Mouse (Mus musculus): ENCODE data around the gene Wdr38. TPM values are rescaled to one million over a fixed set of nuclear protein-coding genes. Genes with fewer than 3 reads are reported as not detected.
A peak's percentile ranks its signal among the peaks of the same experiment; 100 is the strongest.

Wdr38 gene
- polyA plus RNA-seq, 1 experiment from 2014 or later, result 4.2 TPM

DNA sequence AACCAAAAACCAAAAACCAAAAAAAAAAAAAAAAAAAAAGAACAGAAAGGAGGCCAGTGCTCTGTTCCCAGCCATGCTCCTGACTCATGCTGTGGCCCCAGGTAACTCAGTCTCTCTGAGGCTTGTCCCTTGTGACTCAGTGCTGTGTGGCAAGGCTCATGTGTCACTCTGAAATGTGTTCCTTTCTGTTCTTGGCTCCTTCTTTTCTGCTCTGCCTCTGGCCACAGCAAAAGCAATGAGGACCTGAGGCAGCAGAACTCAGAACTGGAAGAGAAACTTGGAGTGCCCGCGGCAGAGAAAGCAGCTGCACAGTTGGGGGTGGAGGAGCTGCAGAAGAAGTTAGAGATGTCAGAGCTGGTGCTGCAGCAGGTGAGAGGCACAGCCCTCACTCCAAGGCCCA is 23.1 kb upstream of the Wdr38 start:
- Histone ChIP-seq H3K9ac (no peak overlapping the region), H3K36me3 (no peaks in the 10 kb centered on the region), H3K4me3 (replicated peaks) (no peak overlapping the region), H3K4me1 (no peaks in the 10 kb centered on the region), H3K9me3 (replicated peaks) (no peaks in the 10 kb centered on the region), H3K27me3 (no peaks in the 10 kb centered on the region), H3K4me2 (replicated peaks) (no peak overlapping the region), H3K27ac (replicated peaks) (no peak overlapping the region)
- no peak for ATAC-seq (ENCODE audit: insufficient number of reproducible peaks, low FRiP score, low TSS enrichment, low read depth)
- 24% methylated on average over 2 of the region's 2 CpGs for WGBS

DNA sequence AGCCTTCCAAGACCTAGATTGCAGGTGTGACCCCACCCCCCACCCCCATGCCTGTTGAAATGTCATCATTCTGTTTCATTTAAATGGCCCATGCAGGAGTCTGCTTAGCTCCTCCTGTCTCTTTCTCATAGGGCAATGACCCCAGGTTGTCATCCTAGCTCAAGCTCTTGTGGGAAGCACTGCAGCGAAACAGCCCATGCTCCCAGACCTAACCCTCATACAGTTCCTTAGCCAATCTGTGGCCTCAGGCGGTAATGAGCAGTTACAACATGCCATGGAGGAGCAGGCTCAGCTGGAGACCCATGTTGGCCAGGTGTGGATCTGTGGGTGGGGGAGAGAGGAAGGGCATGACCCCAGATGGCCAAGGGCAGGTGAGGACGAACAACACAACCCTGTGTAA is 22.1 kb upstream of the Wdr38 start:
- WGBS, result 68% methylated on average over 3 of the region's 3 CpGs

DNA sequence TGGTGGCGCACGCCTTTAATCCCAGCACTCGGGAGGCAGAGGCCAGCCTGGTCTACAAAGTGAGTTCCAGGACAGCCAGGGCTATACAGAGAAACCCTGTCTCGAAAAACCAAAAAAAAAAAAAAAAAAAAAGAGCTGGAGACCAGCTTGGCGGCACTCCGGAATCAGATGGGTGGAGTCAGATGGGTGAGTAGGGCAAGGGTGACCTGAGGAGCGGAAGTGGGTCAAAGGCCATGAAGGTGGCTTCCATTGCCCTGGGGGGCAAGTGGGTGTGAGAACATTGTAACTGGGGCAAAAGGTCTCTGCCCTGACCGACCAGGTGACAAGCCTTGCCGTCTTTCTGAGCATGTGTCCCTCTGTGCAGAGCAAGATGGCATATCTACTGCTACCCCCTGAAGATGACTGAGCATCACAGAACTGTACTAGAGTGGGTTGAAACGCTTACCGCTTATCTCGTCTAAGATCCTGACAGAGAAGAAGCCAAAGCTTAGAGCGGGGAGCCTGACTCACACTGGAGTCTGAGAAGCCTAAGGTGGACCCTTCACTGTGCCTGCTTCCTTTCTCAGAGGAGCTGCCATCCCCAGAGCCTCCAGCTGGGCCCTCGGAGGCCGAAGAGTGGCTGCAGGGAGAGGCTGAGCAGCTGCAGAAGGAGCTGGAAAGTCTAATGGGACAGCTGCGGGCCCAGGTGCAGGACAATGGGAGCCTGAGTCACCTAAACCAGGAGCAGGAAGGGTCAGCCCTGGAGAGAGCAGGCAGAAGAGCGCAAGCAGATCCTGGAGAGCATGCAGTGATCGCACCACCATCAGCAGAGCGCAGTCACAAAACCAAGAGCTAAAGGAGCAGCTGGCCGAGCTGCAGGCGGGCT is 21.1 kb upstream of the Wdr38 start:
- H3K4me3 ChIP-seq (replicated peaks), result no peak overlapping the region
- H3K27ac ChIP-seq (replicated peaks), result no peak overlapping the region
- no peak for ATAC-seq (ENCODE audit: insufficient number of reproducible peaks, low FRiP score, low TSS enrichment, low read depth)
- H3K9ac ChIP-seq, result no peak overlapping the region
- no peaks in the 10 kb centered on the region for H3K4me1 ChIP-seq
- 78% methylated on average over 21 of the region's 21 CpGs for WGBS
- no peak overlapping the region for H3K4me2 ChIP-seq (replicated peaks)
- no peaks in the 10 kb centered on the region for H3K27me3 ChIP-seq
- no peaks in the 10 kb centered on the region for H3K9me3 ChIP-seq (replicated peaks)
- H3K36me3 ChIP-seq, result no peaks in the 10 kb centered on the region

More for the DNA sequence above, 22.1 kb upstream of the Wdr38 start:
- ATAC-seq (ENCODE audit: insufficient number of reproducible peaks, low FRiP score, low TSS enrichment, low read depth), result no peak
- H3K4me1 ChIP-seq, result no peaks in the 10 kb centered on the region
- no peaks in the 10 kb centered on the region for H3K9me3 ChIP-seq (replicated peaks)
- no peak overlapping the region for H3K27ac ChIP-seq (replicated peaks)
- H3K4me3 ChIP-seq (replicated peaks), result no peak overlapping the region
- H3K9ac ChIP-seq, result no peak overlapping the region
- H3K4me2 ChIP-seq (replicated peaks), result no peak overlapping the region
- no peaks in the 10 kb centered on the region for H3K27me3 ChIP-seq
- no peaks in the 10 kb centered on the region for H3K36me3 ChIP-seq

DNA sequence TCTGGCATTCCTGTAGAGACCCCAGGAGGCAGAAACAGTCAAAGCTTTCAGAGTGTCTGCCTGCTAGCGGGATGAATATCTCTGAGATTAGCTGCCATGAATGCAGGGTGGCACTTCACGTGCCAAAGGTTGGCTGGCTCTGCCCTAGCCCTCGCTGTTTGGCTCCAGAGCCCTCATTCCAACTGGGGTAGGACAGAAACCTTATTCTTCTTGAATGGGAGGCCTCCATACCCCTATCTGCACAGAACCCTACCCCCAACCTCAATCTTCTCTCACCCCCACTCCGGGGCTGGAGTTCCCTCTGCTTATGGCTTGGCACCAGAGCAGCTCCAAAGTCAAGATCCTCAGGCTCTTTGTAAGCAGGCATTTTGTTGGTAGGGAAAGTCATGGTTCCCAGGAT is 19.4 kb upstream of the Wdr38 start:
- no peaks in the 10 kb centered on the region for H3K4me1 ChIP-seq
- no peak overlapping the region for H3K27ac ChIP-seq (replicated peaks)
- H3K9me3 ChIP-seq (replicated peaks), result no peaks in the 10 kb centered on the region
- H3K4me3 ChIP-seq (replicated peaks), result no peak overlapping the region
- H3K36me3 ChIP-seq, result no peaks in the 10 kb centered on the region
- no peak overlapping the region for H3K9ac ChIP-seq
- no peak overlapping the region for H3K4me2 ChIP-seq (replicated peaks)
- WGBS, result 55% methylated on average over 4 of the region's 4 CpGs
- 0 out of 2 replicates have a peak, but pooled peaks have one; percentile 17 for ATAC-seq (ENCODE audit: insufficient number of reproducible peaks, low FRiP score, low TSS enrichment, low read depth)
- no peaks in the 10 kb centered on the region for H3K27me3 ChIP-seq

DNA sequence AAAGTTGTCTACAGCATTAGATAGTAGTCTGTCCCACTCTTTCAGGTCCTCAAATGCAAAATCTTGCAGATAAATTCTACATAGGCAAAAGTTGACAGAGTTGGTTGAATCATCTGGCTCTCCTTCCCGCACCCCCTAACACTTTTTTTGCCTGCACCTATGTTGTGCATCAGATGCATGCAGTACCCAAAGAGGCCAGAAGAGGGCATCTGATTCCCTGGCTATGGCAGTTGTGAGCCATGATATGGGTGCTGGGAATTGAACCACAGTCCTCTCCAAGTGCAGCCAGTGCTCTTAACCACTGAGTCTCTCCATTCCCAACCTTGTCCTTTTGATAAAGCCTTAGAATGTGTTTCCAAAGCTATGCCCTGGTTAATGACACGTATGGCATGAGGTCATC is 13.8 kb upstream of the Wdr38 start:
- no peak overlapping the region for H3K9ac ChIP-seq
- ATAC-seq (ENCODE audit: insufficient number of reproducible peaks, low FRiP score, low TSS enrichment, low read depth), result no peak
- H3K27ac ChIP-seq (replicated peaks), result no peak overlapping the region
- no peak overlapping the region for H3K4me3 ChIP-seq (replicated peaks)
- 88% methylated on average over 2 of the region's 2 CpGs for WGBS
- peaks cover 8% of the 10 kb centered on the region; the same call in 1 of the 2 replicates for H3K4me1 ChIP-seq
- no peak overlapping the region for H3K4me2 ChIP-seq (replicated peaks)
- no peaks in the 10 kb centered on the region for H3K27me3 ChIP-seq
- H3K36me3 ChIP-seq, result no peaks in the 10 kb centered on the region
- no peaks in the 10 kb centered on the region for H3K9me3 ChIP-seq (replicated peaks)

DNA sequence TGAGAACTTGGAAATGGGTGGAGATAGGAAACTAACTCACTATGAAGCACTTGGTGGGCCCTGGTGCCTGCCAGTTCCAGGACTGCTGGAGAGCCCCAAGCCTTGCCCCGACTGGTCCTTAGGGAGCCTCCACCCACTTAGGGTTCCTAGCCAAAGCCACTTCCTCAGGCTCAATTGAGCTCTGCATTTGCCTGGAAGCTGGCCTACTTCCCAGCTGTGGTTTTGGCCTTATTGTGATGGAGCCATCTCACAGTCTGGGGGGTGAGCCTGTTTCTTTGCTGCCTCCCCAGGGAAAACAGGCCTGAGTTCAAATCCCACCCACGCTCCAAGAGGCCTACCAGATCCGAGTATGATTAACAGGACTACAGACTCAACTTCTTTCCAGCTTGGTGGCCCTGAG is 10.7 kb upstream of the Wdr38 start:
- Histone ChIP-seq H3K9me3 (replicated peaks) (no peaks in the 10 kb centered on the region), H3K36me3 (no peaks in the 10 kb centered on the region), H3K4me2 (replicated peaks) (no peak overlapping the region), H3K27ac (replicated peaks) (no peak overlapping the region), H3K4me1 (peaks cover 8% of the 10 kb centered on the region; the same call in 1 of the 2 replicates), H3K9ac (no peak overlapping the region), H3K27me3 (no peaks in the 10 kb centered on the region), H3K4me3 (replicated peaks) (no peak overlapping the region)
- WGBS, result 50% methylated on average over 3 of the region's 3 CpGs
- no peak for ATAC-seq (ENCODE audit: insufficient number of reproducible peaks, low FRiP score, low TSS enrichment, low read depth)

DNA sequence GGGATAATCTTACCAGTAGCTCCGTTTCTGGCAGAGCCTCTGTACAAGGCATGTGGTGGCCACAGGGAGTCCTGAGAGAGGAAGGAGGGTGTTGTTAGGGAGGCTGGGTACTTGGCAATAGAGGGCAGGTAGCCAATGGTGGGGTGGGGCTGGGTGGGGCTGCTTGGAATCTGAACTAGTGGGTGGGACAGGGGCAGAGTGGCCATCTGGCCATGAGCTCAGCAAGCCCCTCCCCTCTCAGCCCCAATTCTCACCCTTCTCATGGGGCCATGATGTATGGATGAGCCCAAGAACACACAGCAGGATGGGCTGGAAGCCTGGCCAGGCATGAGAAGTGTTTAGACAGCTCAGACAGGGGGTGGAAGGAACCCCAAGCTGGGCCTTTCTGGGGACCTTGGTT is 9.9 kb upstream of the Wdr38 start:
- H3K27me3 ChIP-seq, result no peaks in the 10 kb centered on the region
- H3K4me2 ChIP-seq (replicated peaks), result no peak overlapping the region
- ATAC-seq (ENCODE audit: insufficient number of reproducible peaks, low FRiP score, low TSS enrichment, low read depth), result no peak
- no peak overlapping the region for H3K4me3 ChIP-seq (replicated peaks)
- no peak overlapping the region for H3K27ac ChIP-seq (replicated peaks)
- no peaks in the 10 kb centered on the region for H3K9me3 ChIP-seq (replicated peaks)
- peaks cover 8% of the 10 kb centered on the region; the same call in 1 of the 2 replicates for H3K4me1 ChIP-seq
- no peak overlapping the region for H3K9ac ChIP-seq
- WGBS, result 56% methylated on average over 1 of the region's 1 CpGs
- H3K36me3 ChIP-seq, result no peaks in the 10 kb centered on the region

DNA sequence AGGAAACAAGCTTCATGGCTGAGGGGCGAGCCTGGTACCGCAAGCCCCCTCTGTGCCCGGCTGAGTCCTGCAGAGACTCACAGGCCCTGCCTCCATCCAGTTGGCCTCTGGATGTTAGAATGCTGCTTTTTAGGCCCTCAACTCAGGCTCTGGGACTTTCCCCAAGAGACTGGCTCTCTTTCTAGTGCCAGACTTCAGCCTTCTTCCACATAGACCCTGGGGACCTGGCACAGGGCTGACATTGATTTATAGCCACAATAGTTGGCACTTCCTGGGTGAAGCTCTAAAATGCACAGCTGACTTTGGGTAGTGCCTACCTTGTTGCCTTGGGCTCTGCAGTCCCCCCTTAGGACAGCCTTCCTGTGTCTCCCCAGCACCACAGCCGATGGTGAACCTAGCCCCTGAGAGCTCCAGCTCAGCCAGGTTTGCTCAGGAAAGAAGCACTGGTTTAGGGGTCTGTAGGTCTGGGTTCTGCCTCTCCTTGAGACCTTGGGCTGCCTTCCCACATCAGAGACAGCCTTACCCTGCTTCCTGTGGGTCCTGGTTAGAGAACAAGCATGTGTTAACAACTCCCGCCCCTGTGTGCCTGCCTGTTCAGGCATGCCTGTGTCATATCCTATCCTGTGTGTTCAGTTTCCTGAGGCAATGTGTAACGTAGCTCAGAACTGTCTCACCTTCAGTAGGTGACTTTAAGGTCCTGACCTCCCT is 9.3 kb upstream of the Wdr38 start:
- H3K9me3 ChIP-seq (replicated peaks), result no peaks in the 10 kb centered on the region
- no peaks in the 10 kb centered on the region for H3K36me3 ChIP-seq
- no peak overlapping the region for H3K4me3 ChIP-seq (replicated peaks)
- H3K9ac ChIP-seq, result no peak overlapping the region
- H3K4me2 ChIP-seq (replicated peaks), result no peak overlapping the region
- H3K27me3 ChIP-seq, result no peaks in the 10 kb centered on the region
- H3K4me1 ChIP-seq, result peaks cover 8% of the 10 kb centered on the region; the same call in 1 of the 2 replicates
- WGBS, result 65% methylated on average over 6 of the region's 6 CpGs
- ATAC-seq (ENCODE audit: insufficient number of reproducible peaks, low FRiP score, low TSS enrichment, low read depth), result no peak
- no peak overlapping the region for H3K27ac ChIP-seq (replicated peaks)

DNA sequence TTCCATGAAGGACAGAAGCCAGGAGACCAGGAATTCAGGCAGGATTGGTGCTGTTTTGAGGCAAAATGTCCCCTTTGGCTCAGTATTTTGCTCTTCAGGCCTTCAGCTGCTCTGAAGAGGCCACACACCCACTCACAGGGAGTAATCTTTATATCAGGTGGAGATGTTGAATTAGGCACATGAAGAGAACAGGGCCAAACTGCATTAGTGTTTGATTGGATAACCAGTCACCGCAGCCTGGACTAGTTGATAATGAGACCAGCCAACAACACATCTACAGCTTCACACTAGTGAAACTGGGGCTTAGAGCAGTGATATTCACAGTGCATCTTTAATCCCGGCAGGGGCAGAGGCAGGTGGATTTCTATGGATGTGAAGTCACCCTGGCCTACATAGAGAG is 8.3 kb upstream of the Wdr38 start:
- no peaks in the 10 kb centered on the region for H3K36me3 ChIP-seq
- H3K4me2 ChIP-seq (replicated peaks), result no peak overlapping the region
- no peak overlapping the region for H3K9ac ChIP-seq
- no peaks in the 10 kb centered on the region for H3K9me3 ChIP-seq (replicated peaks)
- WGBS, result 92% methylated on average over 2 of the region's 2 CpGs
- no peak for ATAC-seq (ENCODE audit: insufficient number of reproducible peaks, low FRiP score, low TSS enrichment, low read depth)
- no peaks in the 10 kb centered on the region for H3K27me3 ChIP-seq
- H3K4me1 ChIP-seq, result peaks cover 8% of the 10 kb centered on the region; the same call in 1 of the 2 replicates
- H3K27ac ChIP-seq (replicated peaks), result no peak overlapping the region
- H3K4me3 ChIP-seq (replicated peaks), result no peak overlapping the region

DNA sequence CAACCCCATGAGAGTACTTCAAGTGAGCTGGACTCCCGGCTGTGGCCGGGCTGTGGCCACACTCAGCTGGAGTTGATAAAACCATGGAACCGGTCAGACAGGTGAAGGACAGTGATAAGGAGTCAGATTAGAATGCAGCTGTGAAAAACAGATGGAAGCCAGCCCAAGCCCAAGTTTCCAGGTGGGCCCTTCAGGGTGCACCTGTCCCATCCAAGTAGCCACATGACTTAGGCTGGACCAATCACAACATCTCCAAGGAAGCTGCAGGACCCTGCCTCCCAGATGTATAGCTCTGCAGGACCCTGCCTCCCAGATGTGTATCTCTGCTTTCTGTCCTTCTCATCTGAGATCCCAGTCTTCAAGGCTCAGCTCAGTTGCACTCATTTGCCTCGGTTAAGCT is 5.3 kb upstream of the Wdr38 start:
- no peaks in the 10 kb centered on the region for H3K36me3 ChIP-seq
- no peak for ATAC-seq (ENCODE audit: insufficient number of reproducible peaks, low FRiP score, low TSS enrichment, low read depth)
- no peak overlapping the region for H3K27ac ChIP-seq (replicated peaks)
- H3K4me3 ChIP-seq (replicated peaks), result no peak overlapping the region
- 68% methylated on average over 4 of the region's 4 CpGs for WGBS
- 0 out of 2 replicates have a peak, but pooled peaks cover 2% of the 10 kb centered on the region for H3K27me3 ChIP-seq
- no peaks in the 10 kb centered on the region for H3K9me3 ChIP-seq (replicated peaks)
- H3K4me1 ChIP-seq, result peaks cover 8% of the 10 kb centered on the region; the same call in 1 of the 2 replicates
- H3K4me2 ChIP-seq (replicated peaks), result no peak overlapping the region
- H3K9ac ChIP-seq, result no peak overlapping the region

DNA sequence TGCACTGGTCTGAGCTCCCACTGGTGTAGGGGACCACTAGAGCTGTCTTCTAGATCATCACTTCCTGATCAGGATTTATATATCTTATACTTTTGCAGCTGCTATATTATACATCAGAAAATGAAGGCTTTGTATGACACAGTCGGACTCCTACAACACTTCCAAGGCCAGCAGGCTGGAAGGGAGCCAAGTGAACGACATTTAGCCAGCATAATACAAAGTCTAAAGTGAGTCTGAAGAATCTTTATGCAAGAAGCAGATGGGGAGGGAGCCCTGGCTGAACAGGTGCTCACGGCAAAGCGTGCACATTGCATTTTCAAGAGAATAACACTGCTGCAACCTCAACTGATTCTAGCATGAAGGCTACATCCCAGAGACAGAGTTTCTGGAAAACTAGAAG is 4.8 kb upstream of the Wdr38 start:
- 53% methylated on average over 4 of the region's 4 CpGs for WGBS
- 0 out of 2 replicates have a peak, but pooled peaks cover 6% of the 10 kb centered on the region for H3K27me3 ChIP-seq
- H3K27ac ChIP-seq (replicated peaks), result no peak overlapping the region
- H3K9ac ChIP-seq, result no peak overlapping the region
- peaks cover 11% of the 10 kb centered on the region for H3K4me1 ChIP-seq
- H3K9me3 ChIP-seq (replicated peaks), result no peaks in the 10 kb centered on the region
- no peak for ATAC-seq (ENCODE audit: insufficient number of reproducible peaks, low FRiP score, low TSS enrichment, low read depth)
- H3K36me3 ChIP-seq, result no peaks in the 10 kb centered on the region
- no peak overlapping the region for H3K4me2 ChIP-seq (replicated peaks)
- no peak overlapping the region for H3K4me3 ChIP-seq (replicated peaks)
